Mouse (Mus musculus): ENCODE measurements at regions not wholly inside any gene's neighbourhood (a gene's known extent, or its start where the extent isn't known, plus 50 kb on each side); places are given as distances from the start of the nearest gene placed in this dataset.

DNA sequence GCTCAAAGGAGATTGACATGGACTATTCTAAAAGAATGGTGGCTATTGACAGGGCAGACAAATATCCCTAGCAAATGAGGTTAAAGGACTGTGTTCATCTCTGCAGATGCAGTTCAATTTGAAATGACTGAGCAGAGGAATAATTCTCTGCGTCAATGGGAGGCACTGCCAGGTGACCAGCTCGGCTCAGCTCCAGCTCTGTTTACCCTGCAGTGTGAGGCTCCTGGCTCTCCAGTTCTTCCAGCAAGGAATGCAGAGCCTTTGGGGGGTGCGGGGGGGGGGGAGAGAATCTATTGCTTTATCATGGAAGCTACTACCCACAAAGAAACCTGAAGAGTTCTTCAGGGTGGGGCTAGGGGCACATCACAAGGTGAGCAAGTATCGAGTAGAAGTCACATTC is 115.6 kb upstream of the Med14 start:
- no peaks in the 10 kb centered on the region for H3K79me2 ChIP-seq (ENCODE audit: control insufficient read depth, insufficient read depth)
- H3K4me2 ChIP-seq (ENCODE audit: low read depth): no peak overlapping the region
- H3K4me3 ChIP-seq: no peak overlapping the region
- H3K36me3 ChIP-seq (ENCODE audit: control insufficient read depth, insufficient read depth): no peaks in the 10 kb centered on the region
- H3ac ChIP-seq (ENCODE audit: control insufficient read depth, insufficient read length): no peak overlapping the region
- TF ChIP-seq TCF12 (IDR thresholded peaks at IDR 0.05; ENCODE audit: insufficient read depth, poor library complexity, severe bottlenecking): no peak
- TF ChIP-seq CEBPB (IDR thresholded peaks at IDR 0.05; ENCODE audit: insufficient read depth, poor library complexity, severe bottlenecking): no peak
- TF ChIP-seq TCF3 (IDR thresholded peaks at IDR 0.05; ENCODE audit: insufficient read length, low read depth): no peak
- TF ChIP-seq SRF (IDR thresholded peaks at IDR 0.05; ENCODE audit: control insufficient read depth, insufficient read length, low read depth): no peak
- no peaks in the 10 kb centered on the region for H3K27me3 ChIP-seq (ENCODE audit: control insufficient read depth, insufficient read depth, insufficient read length)

DNA sequence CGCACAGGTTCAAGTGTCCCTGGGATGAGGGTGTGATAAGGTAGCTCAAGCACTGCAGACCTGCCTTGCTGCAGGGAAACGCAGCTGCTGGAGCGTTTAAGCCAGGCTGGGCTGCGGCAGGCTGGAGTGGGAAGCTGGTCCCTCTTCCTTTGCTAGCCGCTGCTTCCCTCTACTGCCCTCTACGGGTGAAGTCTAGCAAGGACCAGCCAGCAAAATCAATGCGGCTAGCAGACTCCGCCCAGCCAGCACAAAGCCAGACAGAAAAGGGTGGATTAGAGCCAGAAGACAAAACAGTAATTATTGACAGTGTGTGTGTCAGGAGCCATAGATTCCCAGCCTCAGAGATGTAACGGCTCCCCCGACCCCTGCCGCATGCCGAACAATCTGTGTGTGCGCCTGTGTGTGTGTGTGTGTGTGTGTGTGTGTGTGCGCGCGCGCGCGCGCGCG is 111.8 kb upstream of the Med14 start:
- no peak overlapping the region for H3K4me2 ChIP-seq (ENCODE audit: low read depth)
- H3K27me3 ChIP-seq (ENCODE audit: control insufficient read depth, insufficient read depth, insufficient read length): no peaks in the 10 kb centered on the region
- no peaks in the 10 kb centered on the region for H3K36me3 ChIP-seq (ENCODE audit: control insufficient read depth, insufficient read depth)
- TF ChIP-seq POLR2A (IDR thresholded peaks at IDR 0.05; ENCODE audit: insufficient read length, low read depth): no peak
- TF ChIP-seq MYOG (IDR thresholded peaks at IDR 0.05; ENCODE audit: control insufficient read depth in 1 of 3, insufficient read depth in 1 of 3, insufficient read length in 2 of 3, low read depth in 2 of 3): peak in 1 of 3 experiments; percentile 13
- no peak overlapping the region for H3K4me3 ChIP-seq
- H3ac ChIP-seq (ENCODE audit: control insufficient read depth, insufficient read length): no peak overlapping the region
- no peaks in the 10 kb centered on the region for H3K79me2 ChIP-seq (ENCODE audit: control insufficient read depth, insufficient read depth)

DNA sequence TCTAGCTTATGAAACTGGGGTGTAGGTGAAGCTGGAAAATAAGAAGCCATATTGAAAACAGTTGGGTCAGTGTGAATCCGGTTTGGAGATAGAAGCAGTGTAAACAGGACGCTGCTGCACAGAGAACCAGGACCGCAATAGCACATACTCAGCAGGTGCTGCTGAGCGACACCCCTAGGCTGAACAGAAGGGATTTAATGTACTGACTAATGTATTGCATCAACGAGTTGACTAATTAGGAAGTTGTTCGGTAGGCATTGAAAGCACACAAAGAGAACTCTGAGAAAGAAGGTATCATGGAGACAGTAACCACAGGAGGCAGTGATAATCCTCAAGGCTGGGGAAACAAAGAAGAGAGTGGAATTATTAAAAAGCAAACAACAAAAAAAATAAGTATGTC is 111.4 kb upstream of the Med14 start:
- H3K27me3 ChIP-seq (ENCODE audit: control insufficient read depth, insufficient read depth, insufficient read length): no peaks in the 10 kb centered on the region
- no peaks in the 10 kb centered on the region for H3K36me3 ChIP-seq (ENCODE audit: control insufficient read depth, insufficient read depth)
- no peak overlapping the region for H3K4me3 ChIP-seq
- H3K79me2 ChIP-seq (ENCODE audit: control insufficient read depth, insufficient read depth): no peaks in the 10 kb centered on the region
- H3ac ChIP-seq (ENCODE audit: control insufficient read depth, insufficient read length): no peak overlapping the region
- H3K4me2 ChIP-seq (ENCODE audit: low read depth): no peak overlapping the region
- TF ChIP-seq CEBPB (IDR thresholded peaks at IDR 0.05; ENCODE audit: insufficient read depth, poor library complexity, severe bottlenecking) (no peak), TCF3 (IDR thresholded peaks at IDR 0.05; ENCODE audit: insufficient read length, low read depth) (no peak), SRF (IDR thresholded peaks at IDR 0.05; ENCODE audit: control insufficient read depth, insufficient read length, low read depth) (no peak), USF1 (IDR thresholded peaks at IDR 0.05; ENCODE audit: low read depth) (no peak), POLR2AphosphoS2 (IDR thresholded peaks at IDR 0.05; ENCODE audit: insufficient read length, low read depth) (no peak), POLR2A (IDR thresholded peaks at IDR 0.05; ENCODE audit: insufficient read length, low read depth) (no peak), MAX (IDR thresholded peaks at IDR 0.05; ENCODE audit: low read depth) (no peak), MYOD1 (IDR thresholded peaks at IDR 0.05; ENCODE audit: control insufficient read depth in 1 of 3, insufficient read length in 2 of 3, low read depth in 2 of 3) (no peak), MYOG (IDR thresholded peaks at IDR 0.05; ENCODE audit: control insufficient read depth in 1 of 3, insufficient read depth in 1 of 3, insufficient read length in 2 of 3, low read depth in 2 of 3) (no peak), E2F4 (IDR thresholded peaks at IDR 0.05; ENCODE audit: insufficient read depth) (no peak), TCF12 (IDR thresholded peaks at IDR 0.05; ENCODE audit: insufficient read depth, poor library complexity, severe bottlenecking) (no peak), REST (IDR thresholded peaks at IDR 0.05; ENCODE audit: insufficient read depth, insufficient read length) (no peak)

DNA sequence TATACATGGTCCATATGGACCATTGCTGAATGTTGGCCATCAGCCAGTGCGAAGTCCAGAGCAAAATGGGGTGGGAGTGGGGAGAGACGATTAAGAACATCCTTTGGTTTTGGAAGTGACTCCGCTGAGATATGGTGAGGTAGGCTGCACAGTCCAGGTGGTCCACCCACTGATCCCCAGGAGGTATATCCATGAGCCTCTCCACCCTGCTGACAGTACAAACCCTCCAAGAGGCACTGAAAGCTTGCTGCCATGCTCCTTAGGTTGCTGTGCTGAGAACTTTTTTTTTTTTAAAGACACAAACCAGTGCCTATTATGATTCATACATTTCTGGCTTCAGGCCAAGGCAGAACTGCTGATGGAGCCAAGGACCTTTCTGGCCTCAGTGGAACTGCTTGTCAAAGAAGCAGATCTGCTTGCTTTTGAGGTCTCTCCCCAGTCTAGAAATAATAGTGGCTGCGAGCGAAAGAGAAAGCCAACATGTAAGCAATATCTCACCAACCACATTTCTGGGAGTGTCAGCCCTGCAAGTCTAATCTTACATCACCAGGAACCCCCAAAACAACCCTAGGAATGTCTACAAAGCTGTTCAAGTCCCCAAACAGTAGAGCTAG is 105.1 kb upstream of the Med14 start:
- H3ac ChIP-seq (ENCODE audit: control insufficient read depth, insufficient read length): no peak overlapping the region
- H3K27me3 ChIP-seq (ENCODE audit: control insufficient read depth, insufficient read depth, insufficient read length): no peaks in the 10 kb centered on the region
- H3K36me3 ChIP-seq (ENCODE audit: control insufficient read depth, insufficient read depth): no peaks in the 10 kb centered on the region
- H3K4me3 ChIP-seq: no peak overlapping the region
- no peak overlapping the region for H3K4me2 ChIP-seq (ENCODE audit: low read depth)
- no peaks in the 10 kb centered on the region for H3K79me2 ChIP-seq (ENCODE audit: control insufficient read depth, insufficient read depth)
- no peak for TF ChIP-seq MYOG (IDR thresholded peaks at IDR 0.05; ENCODE audit: control insufficient read depth in 1 of 3, insufficient read depth in 1 of 3, insufficient read length in 2 of 3, low read depth in 2 of 3)
- no peak for TF ChIP-seq MYOD1 (IDR thresholded peaks at IDR 0.05; ENCODE audit: control insufficient read depth in 1 of 3, insufficient read length in 2 of 3, low read depth in 2 of 3)
- TF ChIP-seq POLR2AphosphoS2 (IDR thresholded peaks at IDR 0.05; ENCODE audit: insufficient read length, low read depth): no peak
- no peak for TF ChIP-seq USF1 (IDR thresholded peaks at IDR 0.05; ENCODE audit: low read depth)
- no peak for TF ChIP-seq REST (IDR thresholded peaks at IDR 0.05; ENCODE audit: insufficient read depth, insufficient read length)
- TF ChIP-seq POLR2A (IDR thresholded peaks at IDR 0.05; ENCODE audit: insufficient read length, low read depth): no peak
- TF ChIP-seq TCF12 (IDR thresholded peaks at IDR 0.05; ENCODE audit: insufficient read depth, poor library complexity, severe bottlenecking): no peak
- TF ChIP-seq MAX (IDR thresholded peaks at IDR 0.05; ENCODE audit: low read depth): no peak

DNA sequence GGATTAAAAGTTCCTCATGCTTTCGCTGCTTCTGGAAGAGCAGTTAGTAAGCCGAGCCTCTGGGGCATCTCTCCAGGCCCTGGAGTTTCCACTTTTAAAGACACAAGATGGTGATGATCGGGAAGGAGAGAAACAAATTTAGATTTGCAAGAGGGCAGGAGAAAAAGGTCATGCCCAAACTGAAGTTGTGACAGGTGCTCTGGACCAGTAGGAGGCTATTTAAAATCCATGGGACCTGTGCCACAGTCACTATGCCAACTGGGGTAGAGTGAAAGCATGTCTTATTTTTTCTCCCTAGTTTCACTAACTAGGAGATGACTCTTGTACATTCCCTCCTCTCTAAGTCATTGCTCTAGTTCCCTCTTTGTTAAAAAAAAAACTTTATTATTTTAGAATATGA is 104.3 kb upstream of the Med14 start:
- Histone ChIP-seq H3K36me3 (ENCODE audit: control insufficient read depth, insufficient read depth) (no peaks in the 10 kb centered on the region), H3K27me3 (ENCODE audit: control insufficient read depth, insufficient read depth, insufficient read length) (no peaks in the 10 kb centered on the region)
- TF ChIP-seq POLR2AphosphoS2 (IDR thresholded peaks at IDR 0.05; ENCODE audit: insufficient read length, low read depth) (no peak), POLR2A (IDR thresholded peaks at IDR 0.05; ENCODE audit: insufficient read length, low read depth) (no peak), REST (IDR thresholded peaks at IDR 0.05; ENCODE audit: insufficient read depth, insufficient read length) (no peak), MAX (IDR thresholded peaks at IDR 0.05; ENCODE audit: low read depth) (no peak), MYOD1 (IDR thresholded peaks at IDR 0.05; ENCODE audit: control insufficient read depth in 1 of 3, insufficient read length in 2 of 3, low read depth in 2 of 3) (peak in 1 of 3 experiments; percentile 12), E2F4 (IDR thresholded peaks at IDR 0.05; ENCODE audit: insufficient read depth) (no peak)

More for the DNA sequence above, 104.3 kb upstream of the Med14 start:
- Histone ChIP-seq H3ac (ENCODE audit: control insufficient read depth, insufficient read length) (no peak overlapping the region), H3K4me3 (no peak overlapping the region), H3K79me2 (ENCODE audit: control insufficient read depth, insufficient read depth) (no peaks in the 10 kb centered on the region), H3K4me2 (ENCODE audit: low read depth) (no peak overlapping the region)

Measured in myocyte (in vitro differentiated cells).